Mouse (Mus musculus) CH12F3 (cell line): ENCODE measurements around the gene Clint1.

ENCODE experiments used
- in situ Hi-C: fragments of 300-500 bp; cut with MboI; formaldehyde crosslinking; loops from 2 replicates; pipeline ENCODE4 v1.14.3; 2020; ENCODE audit warnings: low sequenced_read_pairs

Gene Clint1

GRCm38 (mm10) chr11:45851516-45852123, at the start of gene Clint1:
TSS of gene Clint1 (plus strand) at chr11:45852051.
- in situ Hi-C loops = no loop called here

DNA sequence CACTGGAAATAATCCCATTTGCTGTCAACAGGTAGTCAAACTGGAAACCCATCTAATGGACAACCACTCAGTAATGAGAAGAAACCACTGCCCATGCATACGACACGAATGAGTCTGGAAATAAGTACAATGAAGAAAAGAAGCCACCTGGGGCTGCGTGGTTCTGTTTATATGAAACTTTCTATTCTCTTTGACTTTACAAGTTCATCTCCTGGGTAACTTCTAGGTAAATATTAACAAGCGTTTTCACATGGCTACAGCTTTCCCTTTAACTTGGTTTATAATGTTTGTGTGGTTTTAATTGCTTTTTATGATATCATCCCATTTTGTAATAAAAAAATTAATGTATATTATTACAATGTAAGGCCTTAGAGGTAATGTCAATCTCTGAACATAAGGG, 47.8 kb upstream of the Clint1 start:
- in situ Hi-C loops = no loop called here

DNA sequence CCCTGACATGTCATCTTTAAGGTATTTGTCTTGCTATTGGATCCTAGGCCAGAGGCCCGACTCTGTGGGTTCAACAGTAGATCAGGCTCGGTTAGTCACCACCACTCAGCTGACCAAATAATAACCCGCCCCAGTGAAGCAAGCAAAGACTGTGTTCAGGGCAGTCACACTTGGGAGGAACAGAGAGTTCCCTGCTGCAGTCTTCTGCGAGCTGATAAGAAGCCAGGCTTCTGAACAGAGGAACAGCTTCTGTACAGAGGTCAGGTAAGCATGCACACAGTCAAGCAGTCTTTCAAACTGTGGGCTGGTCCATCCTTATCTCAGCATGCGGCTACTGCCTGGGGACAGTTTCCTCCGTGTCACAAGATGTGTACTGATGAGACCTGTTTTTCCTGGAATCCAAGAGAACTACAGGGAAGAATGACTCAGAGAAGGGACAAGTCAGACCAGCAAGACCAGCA, 46.5 kb upstream of the Clint1 start:
- in situ Hi-C loops = no loop called here

GRCm38 (mm10) chr11:45805810-45806209, 46.0 kb upstream of the Clint1 start:
- in situ Hi-C loops = no loop called here

GRCm38 (mm10) chr11:45806264-45806663, 45.6 kb upstream of the Clint1 start:
- in situ Hi-C loops = no loop called here

DNA sequence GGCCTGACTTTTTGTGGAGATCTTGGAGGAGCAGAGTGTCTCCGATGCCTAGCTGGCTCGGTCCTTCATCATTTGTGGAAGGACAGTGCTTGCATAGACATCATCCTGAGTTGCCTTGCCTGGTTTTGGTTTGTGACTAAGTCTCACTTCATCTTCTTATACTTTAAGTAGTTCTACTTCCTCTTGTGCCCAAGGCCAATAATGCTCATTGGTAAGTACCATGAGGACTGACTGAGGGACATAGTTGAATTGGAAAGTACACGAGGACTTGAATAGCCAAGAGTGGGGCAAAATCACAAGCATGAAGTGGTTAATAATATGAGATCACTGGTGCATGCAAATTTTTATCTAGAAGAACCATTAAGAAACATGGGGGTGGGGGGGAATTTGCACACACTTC, 45.0 kb upstream of the Clint1 start:
- in situ Hi-C loops = no loop called here

DNA sequence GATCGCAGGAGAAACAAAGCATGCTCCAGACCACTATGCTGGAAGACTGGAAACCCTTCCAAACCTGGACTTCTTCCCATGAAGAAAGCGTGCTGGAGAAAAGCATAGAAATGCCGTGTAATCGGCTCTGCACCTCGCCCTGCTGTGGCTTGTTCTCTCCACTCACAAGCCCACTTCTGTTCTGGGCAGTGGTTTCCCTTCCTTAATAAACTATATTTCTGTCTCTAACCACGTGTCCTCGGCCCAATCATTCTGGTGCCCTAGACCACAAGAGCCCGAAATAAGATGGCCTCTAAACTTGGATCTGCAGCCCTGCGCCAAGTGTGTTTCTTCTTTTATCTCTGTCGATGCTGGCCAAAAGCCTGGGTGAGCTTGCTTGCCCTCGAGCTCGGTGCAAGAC, 44.0 kb upstream of the Clint1 start:
- in situ Hi-C loops = no loop called here

GRCm38 (mm10) chr11:45809424-45809823, 42.4 kb upstream of the Clint1 start:
- in situ Hi-C loops = no loop called here

DNA sequence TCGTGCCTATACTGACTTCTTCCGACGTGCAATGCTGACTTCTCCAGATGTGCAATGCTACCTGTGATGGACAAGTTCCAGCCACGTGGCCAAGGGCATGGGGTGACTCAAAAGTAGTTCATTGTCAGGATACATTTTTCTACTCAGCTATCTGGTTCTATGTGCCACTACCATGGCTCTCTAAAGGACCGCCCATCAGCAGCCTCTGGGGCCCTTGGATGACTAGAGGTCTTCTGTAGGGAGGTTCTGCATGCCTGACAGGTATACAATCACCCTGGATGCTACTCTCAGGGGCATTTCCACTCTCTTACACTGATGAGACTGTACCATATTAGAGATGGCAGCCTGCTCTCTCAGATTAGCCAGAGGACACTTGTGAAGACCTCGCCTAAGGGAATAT, 41.8 kb upstream of the Clint1 start:
- in situ Hi-C loops = no loop called here

- in situ Hi-C loops = no loop called here
Measured at GRCm38 (mm10) chr11:45810805-45811204, 41.0 kb upstream of the Clint1 start.

DNA sequence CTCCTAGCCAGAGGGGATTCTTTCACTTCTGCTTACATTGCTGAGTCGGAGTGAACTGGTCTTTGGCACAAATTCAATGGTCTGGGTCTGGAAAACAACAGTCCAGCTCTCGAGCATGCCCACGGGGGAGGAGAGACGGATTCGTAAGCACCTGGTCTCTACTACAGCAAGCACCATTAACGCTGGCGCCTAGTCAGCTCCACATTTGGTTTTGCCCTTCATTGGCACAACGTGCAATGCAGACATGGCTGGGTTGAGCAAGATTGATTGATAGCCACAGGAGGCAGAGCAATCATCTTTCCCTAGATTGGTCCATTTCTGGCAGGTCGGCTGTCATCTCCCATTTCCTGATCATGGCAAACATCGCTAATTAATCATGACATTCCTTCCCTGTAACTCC, 36.2 kb upstream of the Clint1 start:
- in situ Hi-C loops = no loop called here

- in situ Hi-C loops = no loop called here
Measured at GRCm38 (mm10) chr11:45816712-45817111, 35.1 kb upstream of the Clint1 start.

DNA sequence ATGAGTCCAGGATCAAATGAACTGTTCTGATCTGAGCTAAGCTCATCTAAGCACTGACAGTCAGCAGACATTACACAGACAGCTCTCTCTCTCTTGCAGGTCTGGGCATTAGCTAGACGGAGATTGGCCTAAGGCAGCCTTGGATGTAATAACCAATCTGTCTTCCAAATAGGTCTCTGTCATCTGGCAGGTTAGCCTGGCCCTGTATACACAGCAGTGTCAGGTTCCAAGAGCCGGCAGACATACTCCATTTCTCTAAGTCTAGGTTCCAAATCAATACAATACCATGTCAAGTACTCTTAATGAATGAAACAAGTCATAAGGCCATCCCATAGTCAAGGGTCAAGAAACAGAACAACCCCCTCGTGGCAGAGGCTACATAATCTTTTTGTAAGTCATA, 33.9 kb upstream of the Clint1 start:
- in situ Hi-C loops = no loop called here

DNA sequence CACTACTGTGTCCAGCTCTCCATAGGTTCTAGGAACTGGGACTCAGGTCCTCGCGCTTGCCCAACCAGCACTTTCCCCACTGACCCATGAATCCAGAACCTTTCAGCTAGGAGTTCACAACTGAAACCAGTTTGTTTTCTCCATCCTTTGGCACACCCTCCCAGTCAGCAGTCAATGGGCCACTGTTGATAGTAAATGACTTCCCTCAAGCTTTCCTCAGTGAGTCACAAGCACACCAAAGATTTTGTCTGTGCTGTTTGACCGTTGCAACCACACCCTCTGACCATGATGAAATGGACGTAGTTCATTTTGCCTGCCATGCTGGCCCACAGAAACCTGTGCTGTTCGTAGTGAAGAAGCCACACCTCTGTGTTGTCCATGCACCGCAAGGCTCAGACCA, 30.9 kb upstream of the Clint1 start:
- in situ Hi-C loops = no loop called here

DNA sequence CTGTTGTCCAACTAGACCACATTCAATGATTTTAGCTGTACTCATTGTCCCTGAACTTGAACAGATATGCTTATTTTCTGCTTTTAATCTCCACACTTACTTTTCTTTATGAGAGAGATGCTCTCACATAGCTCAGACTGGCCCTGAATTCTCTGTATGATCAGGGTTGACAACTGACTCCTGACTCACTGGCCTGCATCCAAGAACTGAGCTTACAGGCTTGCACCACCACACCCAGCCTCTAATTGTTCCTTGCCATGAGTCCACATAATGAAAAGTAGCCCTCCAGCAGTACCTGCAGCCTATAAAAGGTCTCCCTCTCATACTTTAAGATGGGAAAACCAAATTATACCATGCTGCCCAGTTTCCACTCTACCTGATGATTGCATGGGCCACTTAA, 21.7 kb upstream of the Clint1 start:
- in situ Hi-C loops = no loop called here

DNA sequence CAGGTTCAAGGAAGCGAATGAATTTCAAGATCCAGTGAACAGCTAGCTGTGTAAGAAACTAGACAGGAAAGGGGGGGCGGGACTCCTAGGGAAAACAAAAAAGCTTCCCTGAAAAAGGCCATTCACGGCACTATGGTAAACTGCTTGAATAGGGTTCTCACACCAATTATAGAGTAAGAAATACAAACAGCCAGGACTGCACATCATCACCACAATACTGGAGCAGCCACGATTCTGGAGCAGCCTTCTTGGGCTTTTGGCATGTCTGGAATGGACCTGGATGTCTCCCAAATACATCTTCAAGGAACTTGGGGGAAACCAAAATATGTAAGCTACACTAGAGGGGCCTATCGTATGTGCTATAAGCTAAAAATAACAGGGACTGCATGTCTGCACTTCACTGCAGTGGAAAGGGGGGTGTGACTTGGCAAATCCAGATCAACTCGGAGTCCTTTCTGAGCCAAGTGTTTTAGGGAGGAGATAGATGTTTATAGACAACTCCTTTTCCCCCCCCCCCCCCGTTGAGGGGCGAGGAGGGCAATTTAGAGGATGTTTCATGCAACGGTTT, 21.0 kb upstream of the Clint1 start:
- in situ Hi-C loops = no loop called here

DNA sequence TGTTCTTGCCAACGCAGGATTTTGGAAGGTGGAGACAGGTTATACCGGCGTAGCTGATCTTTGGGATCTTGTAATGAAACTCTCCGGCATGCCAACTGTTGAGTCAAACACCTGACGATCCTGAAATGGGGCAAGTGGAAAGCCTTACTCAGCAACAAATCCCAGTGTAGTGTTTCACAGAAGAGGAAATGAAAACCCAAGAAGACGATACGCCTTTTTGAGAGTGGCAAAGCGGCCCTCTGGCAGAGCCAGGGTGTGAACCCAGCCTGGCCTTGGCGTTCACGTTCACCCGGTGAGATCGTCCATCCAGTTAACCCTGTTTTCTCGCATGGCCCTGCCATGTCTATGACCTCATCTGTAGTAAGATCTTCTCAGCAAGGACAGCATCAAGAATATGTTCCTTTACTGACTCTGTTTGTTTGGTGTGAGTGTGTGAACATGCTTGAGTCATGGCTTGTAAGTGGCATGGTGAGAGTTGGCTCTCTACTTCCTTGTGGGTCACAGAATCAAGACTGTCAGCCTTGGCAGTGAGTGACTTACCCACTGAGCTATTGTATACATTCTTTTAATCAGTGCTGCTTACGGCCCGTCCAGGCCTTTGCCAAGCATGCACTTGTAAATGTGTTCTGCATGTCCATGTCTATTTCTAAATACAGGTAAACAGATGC, 20.2 kb upstream of the Clint1 start:
- in situ Hi-C loops = no loop called here

- in situ Hi-C loops = no loop called here
Measured at GRCm38 (mm10) chr11:45835625-45836255, 16.1 kb upstream of the Clint1 start.

DNA sequence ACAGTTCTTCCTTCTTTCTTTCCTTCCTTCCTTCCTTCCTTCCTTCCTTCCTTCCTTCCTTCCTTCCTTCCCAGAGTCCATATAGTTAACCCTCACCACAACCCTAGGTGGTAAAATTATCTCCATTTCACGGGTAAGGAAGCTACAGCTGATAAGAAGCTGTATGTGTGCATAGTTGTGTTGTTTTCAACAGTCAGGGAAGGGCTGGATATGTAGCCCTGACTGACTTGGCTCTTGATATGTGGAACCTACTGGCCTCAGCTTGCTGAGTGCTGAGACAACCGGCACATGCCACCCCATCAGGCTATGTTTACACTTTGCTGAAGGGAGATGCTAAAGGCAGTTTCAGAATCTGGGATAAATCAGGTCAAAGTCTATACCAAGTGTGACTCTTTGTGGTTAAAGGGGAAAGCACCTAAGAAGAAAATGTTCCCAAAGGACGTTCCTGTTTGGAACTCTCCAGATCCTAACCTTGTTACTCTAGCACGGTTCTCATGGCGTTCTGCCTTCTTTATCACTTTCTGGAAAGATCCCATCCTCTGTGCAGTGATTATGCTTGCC, 14.5 kb upstream of the Clint1 start:
- in situ Hi-C loops = no loop called here

DNA sequence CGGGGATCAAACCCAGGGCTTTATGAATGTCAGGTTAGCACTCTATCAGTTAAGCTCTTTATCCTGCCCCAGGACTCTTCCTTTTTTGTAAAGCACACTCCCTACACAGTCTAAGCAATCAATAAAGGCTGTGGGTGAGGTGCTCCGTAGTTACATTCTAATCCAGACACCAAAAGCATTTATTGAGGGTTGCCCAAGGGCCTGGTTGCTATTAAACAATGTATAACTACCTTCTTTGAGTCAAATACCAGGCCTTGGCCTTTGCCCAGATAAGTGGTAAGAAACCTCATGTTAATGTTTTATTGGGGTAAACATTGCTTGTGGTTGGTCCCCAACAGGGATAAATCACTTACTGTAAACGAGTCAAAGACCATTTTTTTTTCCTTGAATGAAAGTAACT, 13.4 kb upstream of the Clint1 start:
- in situ Hi-C loops = no loop called here

- in situ Hi-C loops = no loop called here
Measured at GRCm38 (mm10) chr11:45840332-45840731, 11.5 kb upstream of the Clint1 start.

- in situ Hi-C loops = no loop called here
Measured at GRCm38 (mm10) chr11:45846008-45846407, 5.8 kb upstream of the Clint1 start.
